ENCODE assay signal across 8 mouse cellular contexts in genomic region chr8:126839712-126840355, GRCm38 (mm10).
DNase-seq lines count a peak whose midpoint lies in the region; ATAC-seq and TF ChIP-seq lines count a peak whose summit lies in the region.

No protein-coding gene starts in this region.

- peak; percentile 98 for DNase-seq in Muller cell, postnatal 12 days (ENCODE audit: inconsistent ontology term)
- peak; percentile 67 to 74 for DNase-seq in cerebellum, adult 18-20 months
- DNase-seq in forebrain, postnatal 0 days: peak; percentile 83
- peak; percentile 65 to 71 for DNase-seq in heart, postnatal 36 days
- peak; percentile 55 to 69 for DNase-seq in layer of hippocampus, adult 2 months (ENCODE audit: low spot score in 2 of 2)
- DNase-seq in liver, postnatal 0 days: peak; percentile 36

- H3K9ac ChIP-seq in forebrain, postnatal 0 days: peak overlapping the region; percentile 10; the same call in 1 of the 2 replicates
- H3K9ac ChIP-seq in liver, postnatal 0 days (replicated peaks): peak overlapping the region; percentile 46
- H3K9ac ChIP-seq in neural tube, embryonic 14.5 days (replicated peaks; ENCODE audit: low read depth, low read length): peak overlapping the region; percentile 42

- H3K4me2 ChIP-seq in forebrain, postnatal 0 days (ENCODE audit: low read depth): peak overlapping the region; percentile 35
- peak overlapping the region; percentile 42 for H3K4me2 ChIP-seq in liver, postnatal 0 days (ENCODE audit: low read depth, low read length)
- H3K4me2 ChIP-seq in neural tube, embryonic 14.5 days (ENCODE audit: low read depth, low read length): peak overlapping the region; percentile 38; the same call in 1 of the 2 replicates

- H3K4me3 ChIP-seq in forebrain, postnatal 0 days (ENCODE audit: low read depth, low read length): no peak overlapping the region
- H3K4me3 ChIP-seq in layer of hippocampus, adult 2 months: peak overlapping the region; percentile 24; the same call in 1 of the 2 replicates
- H3K4me3 ChIP-seq in liver, postnatal 0 days (ENCODE audit: low read depth, low read length): no peak overlapping the region
- H3K4me3 ChIP-seq in neural tube, embryonic 14.5 days (ENCODE audit: low read depth, low read length): no peak overlapping the region

- peak overlapping the region; percentile 71 for H3K27ac ChIP-seq in forebrain, postnatal 0 days (ENCODE audit: low read depth, low read length)
- H3K27ac ChIP-seq in layer of hippocampus, adult 2 months: peak overlapping the region; percentile 90
- H3K27ac ChIP-seq in liver, postnatal 0 days (ENCODE audit: low read depth): peak overlapping the region; percentile 84
- H3K27ac ChIP-seq in neural tube, embryonic 14.5 days (ENCODE audit: low read depth, low read length): peak overlapping the region; percentile 88

- peak; percentile 93 for ATAC-seq in forebrain, postnatal 0 days
- peak; percentile 28 for ATAC-seq in liver, postnatal 0 days
- peak; percentile 90 for ATAC-seq in neural tube, embryonic 14.5 days (ENCODE audit: low read depth)
- ATAC-seq in erythroblast, adult 5-6 weeks (replicated peaks; ENCODE audit: low FRiP score, poor library complexity, severe bottlenecking): no peak

- H3K36me3 ChIP-seq in forebrain, postnatal 0 days (ENCODE audit: insufficient read depth): no peaks in the 10 kb centered on the region
- no peaks in the 10 kb centered on the region for H3K36me3 ChIP-seq in liver, postnatal 0 days (replicated peaks; ENCODE audit: insufficient read depth, low read length)
- H3K36me3 ChIP-seq in neural tube, embryonic 14.5 days (ENCODE audit: control insufficient read depth, insufficient read depth, low read length): no peaks in the 10 kb centered on the region

- no peaks in the 10 kb centered on the region for H3K27me3 ChIP-seq in forebrain, postnatal 0 days (ENCODE audit: insufficient read depth, low read length)
- no peaks in the 10 kb centered on the region for H3K27me3 ChIP-seq in liver, postnatal 0 days (ENCODE audit: insufficient read depth, low read length)
- no peaks in the 10 kb centered on the region for H3K27me3 ChIP-seq in neural tube, embryonic 14.5 days (ENCODE audit: control insufficient read depth, insufficient read depth, low read length)

- intact Hi-C loops in heart, postnatal 36 days (cut with DNase I): loop anchor here (2.0 to 5.0 kb wide), 6 partner anchors 33 to 343 kb away; no protein-coding TSS in a partner anchor

- peaks cover 6% of the 10 kb centered on the region for H3K4me1 ChIP-seq in forebrain, postnatal 0 days (ENCODE audit: insufficient read depth)
- peaks cover 53% of the 10 kb centered on the region for H3K4me1 ChIP-seq in liver, postnatal 0 days (ENCODE audit: insufficient read depth)
- H3K4me1 ChIP-seq in neural tube, embryonic 14.5 days (ENCODE audit: control insufficient read depth, insufficient read depth, low read length): peaks cover 28% of the 10 kb centered on the region

- 10% methylated on average over 5 of the region's 5 CpGs for WGBS in forebrain, postnatal 0 days
- WGBS in liver, postnatal 0 days (ENCODE audit: insufficient replicate concordance): 20% methylated on average over 5 of the region's 5 CpGs
- 14% methylated on average over 5 of the region's 5 CpGs for WGBS in neural tube, embryonic 14.5 days

- TF ChIP-seq EP300 in liver, postnatal 0 days (IDR thresholded peaks at IDR 0.05; ENCODE audit: low read depth): no peak

- H3K9me3 ChIP-seq in forebrain, postnatal 0 days (ENCODE audit: low read length): no peaks in the 10 kb centered on the region
- H3K9me3 ChIP-seq in liver, postnatal 0 days (ENCODE audit: low read length): no peaks in the 10 kb centered on the region
- no peaks in the 10 kb centered on the region for H3K9me3 ChIP-seq in neural tube, embryonic 14.5 days (ENCODE audit: control insufficient read depth, low read length)

- TF ChIP-seq CTCF in forebrain, postnatal 0 days (IDR thresholded peaks at IDR 0.05; ENCODE audit: low read depth): peak; percentile 76
- peak; percentile 78 for TF ChIP-seq CTCF in layer of hippocampus, adult 2 months (conservative IDR thresholded peaks at IDR 0.05)
- TF ChIP-seq CTCF in liver, postnatal 0 days (IDR thresholded peaks at IDR 0.05; ENCODE audit: low read depth): peak; percentile 56

Comparison
In these comparisons a context has a peak if more than half of its experiments do, and no peak if none do; other contexts are left out.
1. DNase-seq: peak in every context shown above with its lines; median percentile 98 in Muller cell, postnatal 12 days; 83 in forebrain, postnatal 0 days; 70 in cerebellum, adult 18-20 months; 68 in heart, postnatal 36 days; 62 in layer of hippocampus, adult 2 months; 36 in liver, postnatal 0 days.